Mouse (Mus musculus) myocyte (in vitro differentiated cells): ENCODE measurements around the gene Smim22.

Experiments
- CEBPB ChIP-seq: IDR thresholded peaks from 2 replicates; pipeline ENCODE4 v1.6.1; 2011; ENCODE audit warnings: mild to moderate bottlenecking, moderate library complexity; ENCODE audit not compliant: poor library complexity, insufficient read depth, severe bottlenecking
- E2F4 ChIP-seq: IDR thresholded peaks from one replicate; pipeline ENCODE4 v1.6.1; 2011; ENCODE audit warnings: mild to moderate bottlenecking, control low read depth, moderate library complexity; ENCODE audit not compliant: insufficient read depth
- MYOG ChIP-seq, 3 experiments: IDR thresholded peaks; one replicate each; pipeline ENCODE4 v1.6.1; 2011; ENCODE audit warnings: control low read depth in 2 of 3, low read depth in 2 of 3, mild to moderate bottlenecking in 2 of 3; ENCODE audit not compliant: insufficient read length in 2 of 3, control insufficient read depth in 1 of 3, insufficient read depth in 1 of 3
- POLR2A ChIP-seq: IDR thresholded peaks from one replicate; pipeline ENCODE4 v1.6.1; 2011; ENCODE audit warnings: low read depth, mild to moderate bottlenecking, control low read depth, moderate library complexity; ENCODE audit not compliant: insufficient read length
- POLR2AphosphoS2 ChIP-seq: IDR thresholded peaks from one replicate; pipeline ENCODE4 v1.6.1; 2011; ENCODE audit warnings: low read depth, control low read depth; ENCODE audit not compliant: insufficient read length

DNA sequence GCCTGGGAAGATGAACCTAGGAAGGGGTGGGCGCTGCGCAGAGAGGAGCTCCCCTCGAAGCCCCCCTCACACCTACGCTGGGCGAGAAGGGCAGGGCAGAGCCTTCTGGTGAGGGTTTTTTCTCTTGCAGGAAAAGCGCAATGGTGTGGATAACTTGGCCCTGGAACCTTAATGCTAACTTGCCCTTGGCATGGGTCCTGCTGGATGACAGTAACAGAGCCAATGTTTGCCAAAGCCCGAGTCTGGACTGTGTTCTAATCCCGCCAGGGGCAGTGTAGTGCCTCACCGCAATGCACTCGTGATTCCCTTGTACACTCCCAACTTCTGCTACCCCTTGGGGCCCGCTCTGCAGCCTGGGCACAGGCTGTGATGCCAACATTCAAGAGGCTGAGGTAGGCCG is 988 bp downstream of the Smim22 start:
- no peak for TF ChIP-seq CEBPB
- no peak for TF ChIP-seq E2F4
- TF ChIP-seq POLR2A, result no peak
- no peak for TF ChIP-seq MYOG (IDR thresholded peaks at IDR 0.05; ENCODE audit: control insufficient read depth in 1 of 3, insufficient read depth in 1 of 3, insufficient read length in 2 of 3, low read depth in 2 of 3)
- no peak for TF ChIP-seq POLR2AphosphoS2
